Mouse (Mus musculus) spleen, postnatal 10 days (tissue): ENCODE data around the gene Foxo6.

Source experiments
- DNase-seq, 2 experiments: peaks; one replicate each; pipeline ENCODE4 v3.0.0; 2021 to 2022; ENCODE audit warnings: low spot score in 2 of 2

Foxo6 gene

GRCm38 (mm10) chr4:120287290-120288111 is at the start of gene Foxo6:
Gene Foxo6 (minus strand): TSS chr4:120287349.
- peak; percentile 62 to 80 for DNase-seq

- DNase-seq: no peak
These were observed 47.2 kb upstream of the Foxo6 start for GRCm38 (mm10) chr4:120334316-120334715.

- no peak for DNase-seq
These were observed 45.8 kb upstream of the Foxo6 start for GRCm38 (mm10) chr4:120332934-120333421.

- no peak for DNase-seq
These were observed 45.3 kb upstream of the Foxo6 start for GRCm38 (mm10) chr4:120332405-120332933.

GRCm38 (mm10) chr4:120331992-120332391 is 44.8 kb upstream of the Foxo6 start:
- DNase-seq: no peak

- DNase-seq: no peak
These were observed 44.4 kb upstream of the Foxo6 start for GRCm38 (mm10) chr4:120331541-120331940.

GRCm38 (mm10) chr4:120325748-120326147 is 38.6 kb upstream of the Foxo6 start:
- DNase-seq: no peak

- no peak for DNase-seq
These were observed 37.9 kb upstream of the Foxo6 start for GRCm38 (mm10) chr4:120325051-120325450.

GRCm38 (mm10) chr4:120323858-120324257 is 36.7 kb upstream of the Foxo6 start:
- DNase-seq: no peak

GRCm38 (mm10) chr4:120323198-120323597 is 36.0 kb upstream of the Foxo6 start:
- DNase-seq: peak in 1 of 2 experiments; percentile 45

GRCm38 (mm10) chr4:120317541-120317940 is 30.4 kb upstream of the Foxo6 start:
- no peak for DNase-seq

GRCm38 (mm10) chr4:120316716-120317115 is 29.6 kb upstream of the Foxo6 start:
- DNase-seq: no peak

- DNase-seq: no peak
These were observed 27.4 kb upstream of the Foxo6 start for GRCm38 (mm10) chr4:120314571-120314970.

- DNase-seq: no peak
These were observed 26.2 kb upstream of the Foxo6 start for GRCm38 (mm10) chr4:120313309-120313708.

- DNase-seq: no peak
These were observed 17.4 kb upstream of the Foxo6 start for GRCm38 (mm10) chr4:120304580-120304979.

GRCm38 (mm10) chr4:120299287-120299686 is 12.1 kb upstream of the Foxo6 start:
- no peak for DNase-seq

- DNase-seq: no peak
These were observed 4.1 kb upstream of the Foxo6 start for GRCm38 (mm10) chr4:120291106-120291822.

- DNase-seq: no peak
These were observed 3.3 kb upstream of the Foxo6 start for GRCm38 (mm10) chr4:120290486-120290885.

GRCm38 (mm10) chr4:120289181-120289965 is 2.2 kb upstream of the Foxo6 start:
- DNase-seq: no peak

GRCm38 (mm10) chr4:120286761-120287241 is 348 bp downstream of the Foxo6 start:
- DNase-seq: no peak

GRCm38 (mm10) chr4:120285730-120286129 is 1.4 kb downstream of the Foxo6 start:
- DNase-seq: no peak

GRCm38 (mm10) chr4:120285223-120285622 is 1.9 kb downstream of the Foxo6 start:
- DNase-seq: no peak
